Mouse (Mus musculus): ENCODE measurements around the gene 0610037L13Rik. TPM values are rescaled to one million over a fixed set of nuclear protein-coding genes. Genes with fewer than 3 reads are reported as not detected.

Gene 0610037L13Rik
- polyA plus RNA-seq (2014; fragmentation: Illumina TruSeq; extraction: RNeasy Lipid Tissue Mini Kit (QIAGEN cat#74804); ENCODE audit: low read depth, low replicate concordance), result 13.8 TPM

DNA sequence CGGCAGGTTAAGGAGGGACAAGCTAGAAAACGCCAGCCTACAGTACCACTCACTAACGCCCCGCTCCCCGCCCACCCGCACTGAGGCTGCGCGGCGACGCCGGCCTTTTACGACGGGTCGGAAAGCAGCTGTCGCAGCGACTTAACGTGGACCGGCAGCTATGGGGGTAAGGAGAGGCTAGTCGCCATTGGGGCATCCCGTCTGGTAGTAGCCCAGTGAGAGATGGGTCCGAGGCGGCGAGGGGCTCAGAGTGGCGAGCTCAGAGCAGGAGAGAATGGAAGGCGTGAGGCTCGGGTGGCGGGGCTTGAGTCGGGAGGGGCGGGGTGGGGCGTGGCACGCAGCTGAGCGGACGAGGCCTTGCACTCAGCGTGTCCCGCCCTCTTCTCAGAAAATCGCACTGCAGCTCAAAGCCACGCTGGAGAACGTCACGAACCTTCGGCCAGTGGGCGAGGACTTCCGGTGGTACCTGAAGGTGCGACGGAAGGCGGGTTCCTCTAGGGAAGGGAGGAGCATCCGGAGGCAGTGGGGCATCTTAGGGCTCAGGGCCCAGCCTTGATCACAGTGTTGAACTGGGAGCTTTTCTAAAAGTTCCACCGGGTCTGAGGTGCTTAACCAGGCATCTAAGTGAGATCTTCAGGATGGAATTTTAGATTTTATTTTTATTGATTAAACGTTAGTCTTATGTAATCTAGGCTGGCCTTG, at the start of gene 0610037L13Rik:
Gene 0610037L13Rik, plus strand, starts transcription at position 83 of the 702 bp plus-strand sequence.

GRCm38 (mm10) chr4:107879254-107880050, 10.2 kb upstream of the 0610037L13Rik start, which contains the start of gene Magoh:
Magoh (plus strand) TSS chr4:107879755.

GRCm38 (mm10) chr4:107923145-107923802, 33.7 kb downstream of the 0610037L13Rik start, which contains the start of gene Cpt2:
Cpt2 (minus strand) TSS chr4:107923610.

Other genes starting within 250 kb of the 0610037L13Rik start
- not detected for gene Dmrtb1, start 205.6 kb upstream of the 0610037L13Rik start, polyA plus RNA-seq (2014; fragmentation: Illumina TruSeq; extraction: RNeasy Lipid Tissue Mini Kit (QIAGEN cat#74804); ENCODE audit: low read depth, low replicate concordance)
- gene Lrp8, start 87.6 kb upstream of the 0610037L13Rik start, polyA plus RNA-seq (2014; fragmentation: Illumina TruSeq; extraction: RNeasy Lipid Tissue Mini Kit (QIAGEN cat#74804); ENCODE audit: low read depth, low replicate concordance), result not detected
- 66.7 TPM for gene Magoh, start 10.1 kb upstream of the 0610037L13Rik start, polyA plus RNA-seq (2014; fragmentation: Illumina TruSeq; extraction: RNeasy Lipid Tissue Mini Kit (QIAGEN cat#74804); ENCODE audit: low read depth, low replicate concordance)
- gene Cpt2, start 33.8 kb downstream of the 0610037L13Rik start, polyA plus RNA-seq (2014; fragmentation: Illumina TruSeq; extraction: RNeasy Lipid Tissue Mini Kit (QIAGEN cat#74804); ENCODE audit: low read depth, low replicate concordance), result 273 TPM
- not detected for gene Slc1a7, start 78.5 kb downstream of the 0610037L13Rik start, polyA plus RNA-seq (2014; fragmentation: Illumina TruSeq; extraction: RNeasy Lipid Tissue Mini Kit (QIAGEN cat#74804); ENCODE audit: low read depth, low replicate concordance)
- 0.34 TPM for gene Podn, start 206.6 kb downstream of the 0610037L13Rik start, polyA plus RNA-seq (2014; fragmentation: Illumina TruSeq; extraction: RNeasy Lipid Tissue Mini Kit (QIAGEN cat#74804); ENCODE audit: low read depth, low replicate concordance)

Data from liver, adult 10 weeks (tissue).